Mouse (Mus musculus): ENCODE measurements at regions not wholly inside any gene's neighbourhood (a gene's known extent, or its start where the extent isn't known, plus 50 kb on each side); places are given as distances from the start of the nearest gene placed in this dataset.

DNA sequence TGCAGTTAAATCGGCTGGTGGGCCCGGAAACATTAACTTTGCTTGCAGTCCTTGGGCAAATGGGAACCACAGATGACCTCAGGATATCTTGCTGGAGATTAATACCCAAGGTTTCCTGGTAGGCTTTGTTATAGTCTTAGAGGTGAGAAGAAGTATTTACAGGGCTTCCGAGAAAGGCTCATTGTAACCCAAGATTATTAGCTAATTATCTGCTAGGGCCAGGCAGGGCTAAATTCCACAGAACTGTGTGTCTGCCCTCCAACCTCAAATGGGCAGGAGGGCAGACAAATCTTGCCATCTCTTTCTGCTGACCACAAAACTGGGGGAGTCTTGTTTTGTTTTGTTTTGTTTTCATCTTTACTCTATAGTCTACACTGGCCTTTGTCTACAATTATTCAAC, 209.0 kb downstream of the Sptssa start:
- Histone ChIP-seq H3K4me3 (no peak overlapping the region), H3K36me3 (no peaks in the 10 kb centered on the region), H3K27ac (no peak overlapping the region), H3K9me3 (no peaks in the 10 kb centered on the region), H3K9ac (no peak overlapping the region), H3K27me3 (peaks cover 35% of the 10 kb centered on the region), H3K4me2 (no peak overlapping the region), H3K4me1 (0 out of 2 replicates have a peak, but pooled peaks cover 5% of the 10 kb centered on the region)
- no peak for ATAC-seq (ENCODE audit: borderline replicate concordance, extremely low read depth, low FRiP score, low TSS enrichment)
- WGBS, result 60% methylated on average over 3 of the region's 3 CpGs

DNA sequence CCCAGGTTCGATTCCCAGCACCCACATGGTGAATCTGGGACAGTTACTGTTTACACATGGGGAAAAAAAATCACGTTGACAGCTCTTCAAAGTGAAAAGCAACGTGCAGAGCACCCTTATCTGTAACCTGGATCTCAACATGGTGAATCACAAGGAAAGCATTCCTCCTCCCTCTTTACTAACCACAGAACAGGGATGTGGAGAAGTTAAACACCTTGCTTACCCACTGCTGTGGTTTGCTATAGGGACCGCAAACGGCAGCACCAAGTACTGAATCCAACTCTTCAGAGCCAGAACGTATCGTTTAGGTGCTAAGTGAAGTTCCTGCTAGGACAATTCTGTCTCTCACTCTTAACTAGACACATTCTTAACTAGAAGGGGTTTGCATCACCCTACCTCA, 210.0 kb downstream of the Sptssa start:
- H3K9ac ChIP-seq, result no peak overlapping the region
- H3K27me3 ChIP-seq, result peaks cover 36% of the 10 kb centered on the region
- no peak overlapping the region for H3K27ac ChIP-seq
- H3K36me3 ChIP-seq, result no peaks in the 10 kb centered on the region
- H3K4me3 ChIP-seq, result no peak overlapping the region
- no peak for ATAC-seq (ENCODE audit: borderline replicate concordance, extremely low read depth, low FRiP score, low TSS enrichment)
- H3K4me2 ChIP-seq, result no peak overlapping the region
- H3K9me3 ChIP-seq, result no peaks in the 10 kb centered on the region
- 73% methylated on average over 7 of the region's 7 CpGs for WGBS
- 0 out of 2 replicates have a peak, but pooled peaks cover 5% of the 10 kb centered on the region for H3K4me1 ChIP-seq

DNA sequence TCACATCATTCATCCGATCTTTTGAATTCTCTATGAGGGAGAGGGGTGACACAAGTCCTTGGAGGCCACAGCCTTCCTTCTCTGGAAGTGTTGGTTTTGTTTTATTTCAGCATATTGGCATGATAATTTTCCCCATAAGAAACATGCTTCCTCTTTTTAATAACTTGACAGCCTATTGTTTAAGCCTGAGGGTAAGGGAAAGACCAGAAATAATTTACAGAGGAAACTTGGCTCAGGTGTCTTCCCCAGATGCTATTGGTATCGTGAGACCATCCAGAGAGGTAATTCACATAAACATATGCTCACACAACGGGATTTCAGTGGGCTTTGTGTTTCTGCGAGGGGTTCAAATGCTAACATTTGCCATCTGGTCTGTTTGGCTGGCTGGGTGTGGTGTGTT, 212.0 kb downstream of the Sptssa start:
- Histone ChIP-seq H3K4me1 (0 out of 2 replicates have a peak, but pooled peaks cover 5% of the 10 kb centered on the region), H3K9ac (no peak overlapping the region), H3K36me3 (no peaks in the 10 kb centered on the region), H3K4me3 (no peak overlapping the region), H3K9me3 (no peaks in the 10 kb centered on the region), H3K4me2 (no peak overlapping the region), H3K27ac (no peak overlapping the region), H3K27me3 (peaks cover 27% of the 10 kb centered on the region; the same call in 1 of the 2 replicates)
- ATAC-seq (ENCODE audit: borderline replicate concordance, extremely low read depth, low FRiP score, low TSS enrichment), result no peak
- WGBS, result 58% methylated on average over 4 of the region's 4 CpGs

DNA sequence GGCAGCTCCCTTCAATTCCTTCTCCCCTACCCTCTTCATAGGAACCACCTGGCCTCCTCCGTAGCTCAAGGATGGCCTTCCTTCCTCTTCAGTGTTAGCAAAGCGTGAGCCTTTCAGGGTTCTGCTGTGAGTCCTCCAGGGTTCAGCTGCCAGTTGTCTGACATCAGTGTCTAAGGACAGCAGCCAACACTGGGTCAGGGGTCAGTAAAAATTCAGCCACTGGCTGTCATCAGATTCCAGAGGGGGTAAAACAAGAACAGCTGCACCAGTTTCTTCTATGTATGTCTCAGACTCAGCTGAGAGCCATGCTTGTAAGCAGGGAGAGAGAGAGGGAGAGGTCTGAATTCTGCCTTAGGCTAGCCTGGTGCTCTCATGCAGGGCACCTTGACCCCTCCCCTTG, 213.1 kb downstream of the Sptssa start:
- H3K4me1 ChIP-seq, result 0 out of 2 replicates have a peak, but pooled peaks cover 5% of the 10 kb centered on the region
- no peaks in the 10 kb centered on the region for H3K9me3 ChIP-seq
- ATAC-seq (ENCODE audit: borderline replicate concordance, extremely low read depth, low FRiP score, low TSS enrichment), result peak; percentile 83; the same call in 1 of the 2 replicates
- no peak overlapping the region for H3K4me2 ChIP-seq
- WGBS, result 36% methylated on average over 2 of the region's 2 CpGs
- no peaks in the 10 kb centered on the region for H3K36me3 ChIP-seq
- H3K27ac ChIP-seq, result no peak overlapping the region
- peaks cover 28% of the 10 kb centered on the region; the same call in 1 of the 2 replicates for H3K27me3 ChIP-seq
- no peak overlapping the region for H3K4me3 ChIP-seq
- H3K9ac ChIP-seq, result no peak overlapping the region

DNA sequence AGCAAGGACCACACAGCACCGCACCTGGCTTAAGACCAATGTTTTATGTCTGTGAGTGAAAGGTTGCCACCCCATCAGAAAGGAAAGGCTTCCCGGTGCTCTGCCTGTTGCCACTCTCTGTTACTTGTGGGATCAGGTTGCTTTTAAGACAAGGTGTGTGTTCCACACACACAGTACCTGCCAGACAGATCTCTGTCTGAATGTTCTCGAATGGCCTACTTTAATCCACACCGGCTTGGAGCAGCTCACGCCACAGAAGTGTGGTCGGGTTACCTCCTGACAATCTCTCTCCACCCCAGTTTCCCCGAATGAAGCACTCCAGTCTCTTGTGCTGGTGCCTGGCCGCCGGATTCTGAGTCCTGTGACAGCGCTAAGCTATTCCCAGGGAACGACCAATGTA, 214.0 kb downstream of the Sptssa start:
- Histone ChIP-seq H3K36me3 (no peaks in the 10 kb centered on the region), H3K4me2 (no peak overlapping the region), H3K27ac (no peak overlapping the region), H3K4me3 (no peak overlapping the region), H3K9me3 (no peaks in the 10 kb centered on the region), H3K9ac (no peak overlapping the region), H3K27me3 (peaks cover 24% of the 10 kb centered on the region; the same call in 1 of the 2 replicates), H3K4me1 (0 out of 2 replicates have a peak, but pooled peaks cover 5% of the 10 kb centered on the region)
- WGBS, result 61% methylated on average over 11 of the region's 11 CpGs
- no peak for ATAC-seq (ENCODE audit: borderline replicate concordance, extremely low read depth, low FRiP score, low TSS enrichment)

DNA sequence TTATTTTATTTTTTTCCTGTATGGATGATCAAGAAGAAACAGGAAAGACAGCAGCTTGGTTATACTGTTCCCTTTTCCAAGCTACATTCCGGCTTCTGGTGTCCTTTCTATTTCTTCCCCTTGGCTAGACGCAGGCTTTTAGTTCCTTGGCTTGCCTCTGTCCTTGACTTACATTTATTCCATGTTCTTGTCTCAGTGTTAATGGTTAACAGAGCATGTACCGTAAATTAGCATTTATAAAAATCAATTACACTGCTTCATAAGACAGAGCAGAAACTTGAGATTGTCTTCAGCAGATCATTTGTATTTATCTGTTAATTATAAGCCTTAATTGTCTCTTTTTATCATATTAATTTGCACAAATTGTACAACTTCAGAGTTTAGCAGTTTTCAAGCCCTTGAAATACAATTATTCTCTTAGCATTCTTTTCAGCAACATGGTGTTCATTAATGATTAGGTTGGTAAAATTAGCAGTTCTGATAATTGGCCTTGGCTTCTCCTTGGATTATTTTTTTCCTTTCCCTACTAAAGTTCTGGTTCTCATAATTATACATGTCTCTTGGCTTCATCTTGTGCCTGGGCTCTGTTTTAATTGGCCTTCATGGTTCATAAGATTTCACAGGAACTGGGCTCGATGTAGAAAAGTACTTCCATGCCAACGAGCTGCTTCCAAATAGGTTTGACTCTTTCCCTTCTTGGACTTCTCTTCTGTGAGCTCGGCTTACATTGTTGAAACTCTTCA, 215.4 kb downstream of the Sptssa start:
- Histone ChIP-seq H3K9me3 (no peaks in the 10 kb centered on the region), H3K4me1 (0 out of 2 replicates have a peak, but pooled peaks cover 5% of the 10 kb centered on the region), H3K4me2 (no peak overlapping the region), H3K27ac (no peak overlapping the region), H3K27me3 (peaks cover 24% of the 10 kb centered on the region; the same call in 1 of the 2 replicates), H3K4me3 (no peak overlapping the region), H3K9ac (no peak overlapping the region), H3K36me3 (no peaks in the 10 kb centered on the region)
- WGBS, result 71% methylated on average over 6 of the region's 6 CpGs
- no peak for ATAC-seq (ENCODE audit: borderline replicate concordance, extremely low read depth, low FRiP score, low TSS enrichment)

DNA sequence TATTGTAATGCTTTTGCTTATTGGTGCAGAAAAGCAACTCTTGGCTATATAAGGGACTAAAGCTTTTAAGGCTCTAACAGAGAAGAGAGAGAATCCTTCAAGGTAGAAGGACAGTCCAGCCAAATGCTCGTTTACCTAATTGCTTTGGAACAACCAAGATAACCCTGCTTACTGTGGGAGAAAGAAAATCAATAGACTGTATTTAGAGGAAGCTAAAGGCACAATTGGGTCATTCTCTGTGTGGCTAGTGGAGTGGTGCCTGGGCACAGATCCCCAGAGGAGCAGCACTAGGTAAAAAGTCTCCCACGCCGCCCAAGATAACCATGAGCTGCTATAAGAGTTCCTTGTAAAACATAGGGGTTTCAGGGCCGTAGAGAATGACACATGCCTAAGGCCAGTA, 217.6 kb downstream of the Sptssa start:
- WGBS, result 83% methylated on average over 4 of the region's 4 CpGs
- no peak for ATAC-seq (ENCODE audit: borderline replicate concordance, extremely low read depth, low FRiP score, low TSS enrichment)

DNA sequence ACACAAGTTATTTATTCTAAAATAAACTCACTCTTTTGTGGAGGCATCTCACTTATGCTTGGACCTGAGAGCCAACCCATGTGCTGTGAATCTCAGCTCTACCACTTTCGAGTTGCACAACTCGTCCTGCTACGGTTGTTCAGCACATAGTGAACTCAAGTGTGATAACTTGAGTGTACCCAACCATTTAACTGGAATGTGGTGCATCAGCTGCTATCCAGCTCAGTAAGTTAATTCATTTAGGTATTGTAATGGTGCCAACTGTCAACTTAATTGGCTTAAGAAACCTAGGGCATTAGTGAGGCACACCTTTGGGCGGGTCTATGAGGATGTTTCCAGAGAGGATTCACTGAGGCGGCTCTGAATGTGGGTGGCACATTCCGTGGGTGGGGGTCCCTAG, 221.6 kb upstream of the Egln3 start:
- no peaks in the 10 kb centered on the region for H3K27me3 ChIP-seq
- H3K36me3 ChIP-seq, result no peaks in the 10 kb centered on the region
- H3K9ac ChIP-seq, result no peak overlapping the region
- 77% methylated on average over 6 of the region's 6 CpGs for WGBS
- no peak for ATAC-seq (ENCODE audit: borderline replicate concordance, extremely low read depth, low FRiP score, low TSS enrichment)
- no peak overlapping the region for H3K4me2 ChIP-seq
- H3K9me3 ChIP-seq, result no peaks in the 10 kb centered on the region
- H3K4me3 ChIP-seq, result no peak overlapping the region
- H3K27ac ChIP-seq, result no peak overlapping the region
- H3K4me1 ChIP-seq, result no peaks in the 10 kb centered on the region

More for the DNA sequence above, 217.6 kb downstream of the Sptssa start:
- Histone ChIP-seq H3K27me3 (peaks cover 19% of the 10 kb centered on the region), H3K36me3 (no peaks in the 10 kb centered on the region), H3K4me1 (0 out of 2 replicates have a peak, but pooled peaks cover 4% of the 10 kb centered on the region), H3K4me3 (no peak overlapping the region), H3K9ac (no peak overlapping the region), H3K4me2 (no peak overlapping the region), H3K9me3 (no peaks in the 10 kb centered on the region), H3K27ac (no peak overlapping the region)

DNA sequence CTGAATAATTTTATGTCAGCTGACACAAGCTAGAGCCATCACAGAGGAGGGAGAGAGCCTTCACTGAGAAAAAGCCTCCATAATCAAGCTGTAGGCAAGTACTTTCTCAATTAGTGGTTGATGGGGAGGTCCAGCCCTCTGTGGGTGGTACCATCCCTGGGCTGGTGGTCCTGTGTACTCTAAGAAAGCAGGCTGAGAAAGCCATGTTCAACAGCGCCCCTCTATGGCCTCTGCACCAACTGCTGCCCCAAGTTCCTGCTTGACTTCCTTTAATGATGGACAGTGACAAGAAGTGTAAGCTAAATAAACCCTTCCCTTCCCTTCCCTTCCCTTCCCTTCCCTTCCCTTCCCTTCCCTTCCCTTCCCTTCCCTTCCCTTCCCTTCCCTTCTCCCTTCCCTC, 211.2 kb upstream of the Egln3 start:
- Histone ChIP-seq H3K4me2 (no peak overlapping the region), H3K4me3 (no peak overlapping the region), H3K9me3 (no peaks in the 10 kb centered on the region), H3K36me3 (no peaks in the 10 kb centered on the region), H3K4me1 (no peaks in the 10 kb centered on the region), H3K27me3 (no peaks in the 10 kb centered on the region), H3K27ac (no peak overlapping the region), H3K9ac (no peak overlapping the region)
- ATAC-seq (ENCODE audit: borderline replicate concordance, extremely low read depth, low FRiP score, low TSS enrichment), result no peak
- 45% methylated on average over 1 of the region's 1 CpGs for WGBS

DNA sequence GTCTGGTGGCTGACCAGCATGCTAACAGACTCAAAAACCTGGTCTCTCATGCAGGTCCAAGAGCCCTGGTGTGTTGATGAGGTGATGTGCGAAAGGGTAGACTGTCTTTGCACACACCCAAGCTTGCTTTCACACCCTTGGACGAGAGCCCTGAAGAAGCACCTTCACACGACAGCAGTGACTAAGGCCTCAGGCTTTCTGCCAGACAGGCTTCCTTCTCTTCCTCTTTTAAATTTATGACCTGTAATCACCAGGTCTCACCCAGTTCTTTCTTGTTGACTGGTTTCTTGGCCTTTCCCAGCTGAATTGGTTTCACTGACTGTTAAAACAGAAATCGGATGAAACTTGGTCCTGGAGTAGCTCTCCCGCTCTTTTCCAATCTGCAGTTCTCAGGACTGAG, 210.5 kb upstream of the Egln3 start:
- WGBS, result 58% methylated on average over 5 of the region's 5 CpGs
- no peaks in the 10 kb centered on the region for H3K4me1 ChIP-seq
- no peak overlapping the region for H3K4me2 ChIP-seq
- H3K4me3 ChIP-seq, result no peak overlapping the region
- no peaks in the 10 kb centered on the region for H3K9me3 ChIP-seq
- no peak overlapping the region for H3K27ac ChIP-seq
- ATAC-seq (ENCODE audit: borderline replicate concordance, extremely low read depth, low FRiP score, low TSS enrichment), result no peak
- H3K27me3 ChIP-seq, result no peaks in the 10 kb centered on the region
- H3K9ac ChIP-seq, result no peak overlapping the region
- no peaks in the 10 kb centered on the region for H3K36me3 ChIP-seq

DNA sequence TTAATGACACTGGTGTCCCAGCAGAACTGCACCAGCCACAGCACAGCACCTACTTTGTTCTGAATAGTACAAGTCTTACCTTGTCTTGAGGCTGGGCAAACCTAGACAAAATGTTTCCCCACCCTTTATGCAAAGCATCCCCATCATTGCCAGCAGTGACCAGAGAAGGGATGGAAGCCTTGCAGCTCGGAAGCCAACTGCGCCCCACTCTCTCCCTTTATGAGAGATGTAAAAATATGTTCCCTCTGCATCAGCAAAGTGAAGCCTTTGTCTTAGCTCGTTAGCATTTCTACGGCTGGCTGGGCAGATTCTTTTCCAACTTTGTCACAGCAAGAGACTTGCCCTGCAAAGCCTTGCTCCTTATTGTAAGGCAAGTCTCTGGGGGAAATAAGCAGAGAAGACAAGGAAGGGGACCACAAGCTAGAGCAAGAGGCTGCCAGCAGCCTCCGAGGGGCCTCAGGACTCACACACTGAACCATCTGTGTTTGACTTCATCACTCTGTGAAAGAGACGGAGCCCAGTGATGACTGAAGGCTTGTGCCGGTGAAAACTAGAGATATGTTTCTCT, 206.5 kb upstream of the Egln3 start:
- no peak for ATAC-seq (ENCODE audit: borderline replicate concordance, extremely low read depth, low FRiP score, low TSS enrichment)
- Histone ChIP-seq H3K9ac (no peak overlapping the region), H3K9me3 (no peaks in the 10 kb centered on the region), H3K4me2 (no peak overlapping the region), H3K36me3 (no peaks in the 10 kb centered on the region), H3K27ac (no peak overlapping the region), H3K27me3 (0 out of 2 replicates have a peak, but pooled peaks cover 3% of the 10 kb centered on the region), H3K4me3 (no peak overlapping the region), H3K4me1 (peaks cover 12% of the 10 kb centered on the region)
- 72% methylated on average over 7 of the region's 7 CpGs for WGBS

DNA sequence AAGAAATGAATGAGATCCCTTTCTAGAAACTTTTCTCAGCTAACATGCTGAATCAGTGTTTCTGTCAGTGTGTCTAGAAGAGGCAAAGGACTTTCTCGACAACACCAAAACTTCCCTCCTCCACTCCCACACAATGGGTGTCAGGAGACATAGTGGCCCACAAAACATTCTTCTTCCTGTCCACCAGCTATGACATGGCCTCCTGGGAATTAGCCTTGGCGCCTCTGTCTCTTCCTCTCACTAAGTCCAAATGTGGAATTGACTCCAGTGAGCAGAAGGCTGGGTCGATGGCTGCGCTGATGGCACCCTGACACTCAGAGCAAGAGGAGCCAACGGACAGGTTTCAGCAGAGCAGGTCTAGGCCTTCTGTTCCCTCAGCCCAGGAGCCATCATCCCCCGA, 205.2 kb upstream of the Egln3 start:
- Histone ChIP-seq H3K36me3 (no peaks in the 10 kb centered on the region), H3K27me3 (0 out of 2 replicates have a peak, but pooled peaks cover 3% of the 10 kb centered on the region), H3K4me1 (peaks cover 19% of the 10 kb centered on the region), H3K4me3 (no peak overlapping the region), H3K4me2 (no peak overlapping the region), H3K27ac (no peak overlapping the region), H3K9ac (no peak overlapping the region), H3K9me3 (no peaks in the 10 kb centered on the region)
- WGBS, result 74% methylated on average over 6 of the region's 6 CpGs
- ATAC-seq (ENCODE audit: borderline replicate concordance, extremely low read depth, low FRiP score, low TSS enrichment), result no peak

Measured in lung, embryonic 15.5 days (tissue).